Mouse (Mus musculus) ES-E14 (cell line): ENCODE data around the gene Nek11.

Experiments used
- CHD2 ChIP-seq: IDR thresholded peaks from 2 replicates; pipeline ENCODE4 v1.6.1; 2014; ENCODE audit warnings: mild to moderate bottlenecking, low read depth, low read length, inconsistent platforms
- HCFC1 ChIP-seq: IDR thresholded peaks from 2 replicates; pipeline ENCODE4 v1.6.1; 2012; ENCODE audit warnings: low read length, inconsistent platforms, borderline replicate concordance; ENCODE audit not compliant: insufficient read depth
- MAFK ChIP-seq: IDR thresholded peaks from 2 replicates; pipeline ENCODE4 v1.6.1; 2014; ENCODE audit warnings: mild to moderate bottlenecking, low read depth, low read length, inconsistent platforms; ENCODE audit not compliant: insufficient read depth
- ZNF384 ChIP-seq: IDR thresholded peaks from 2 replicates; pipeline ENCODE4 v1.6.1; 2012; ENCODE audit warnings: low read depth, low read length, inconsistent platforms

DNA sequence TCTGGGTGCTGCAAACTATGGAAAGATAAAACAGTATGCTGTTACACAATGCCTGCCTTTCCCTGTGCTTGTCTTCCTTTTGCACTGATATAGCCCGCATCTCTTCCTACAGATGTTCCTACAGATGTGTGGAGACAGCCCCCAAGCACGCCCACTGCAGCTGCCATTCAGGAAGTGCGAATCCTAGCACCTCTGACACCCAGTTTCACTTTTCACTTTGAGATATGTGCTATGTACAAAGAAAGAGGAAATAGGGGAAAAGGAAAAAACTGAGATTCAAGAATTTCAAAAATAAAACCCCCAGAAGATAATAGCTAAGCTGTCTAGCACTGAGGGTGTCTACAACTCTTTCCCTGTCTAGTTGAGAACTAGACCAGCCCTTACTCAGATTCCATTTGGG lies 208.6 kb downstream of the Nek11 start:
- TF ChIP-seq MAFK (no peak), ZNF384 (no peak), CHD2 (no peak), HCFC1 (no peak)
